Mouse (Mus musculus) olfactory bulb, adult 2 months (tissue): ENCODE measurements around the gene Angptl4.

ENCODE experiments used
- CTCF ChIP-seq: fragments of 200-500 bp; IDR thresholded peaks from 2 replicates; pipeline ENCODE4 v1.5.1; 2012; ENCODE audit warnings: low read depth, mild to moderate bottlenecking, low read length, moderate library complexity; ENCODE audit not compliant: insufficient read depth
- POLR2A ChIP-seq: fragments of 200-500 bp; IDR thresholded peaks from 2 replicates; pipeline ENCODE4 v1.6.1; 2012; ENCODE audit warnings: mild to moderate bottlenecking, low read depth, low read length, moderate library complexity; ENCODE audit not compliant: insufficient read depth

DNA sequence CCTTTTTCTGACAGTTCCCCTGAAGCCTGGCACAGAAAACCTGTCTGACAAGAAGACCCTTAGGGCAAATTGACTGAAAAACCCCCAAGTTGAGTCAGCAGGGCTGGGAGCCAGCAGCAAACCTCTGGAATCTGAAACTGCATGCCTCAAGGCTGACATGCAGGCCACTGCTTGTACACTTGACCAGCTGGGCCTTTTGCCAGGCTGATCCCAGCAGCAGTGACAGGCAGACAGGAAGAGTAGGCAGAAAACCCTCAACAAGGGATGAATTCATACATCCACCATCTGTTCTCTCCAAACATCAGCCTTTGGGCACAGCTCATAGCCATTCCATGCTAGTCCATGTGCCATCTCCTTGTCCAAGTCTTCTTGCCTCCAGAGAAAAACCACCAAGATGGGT is 1.8 kb upstream of the Angptl4 start:
- TF ChIP-seq CTCF, result no peak
- TF ChIP-seq POLR2A, result no peak
